Mouse (Mus musculus) thymus, postnatal 10 days (tissue): ENCODE measurements around the gene Hcn1.

Experiments used
- DNase-seq, 2 experiments: peaks; one replicate each; pipeline ENCODE4 v3.0.0; 2021; ENCODE audit warnings: low spot score in 2 of 2

Hcn1 gene

DNA sequence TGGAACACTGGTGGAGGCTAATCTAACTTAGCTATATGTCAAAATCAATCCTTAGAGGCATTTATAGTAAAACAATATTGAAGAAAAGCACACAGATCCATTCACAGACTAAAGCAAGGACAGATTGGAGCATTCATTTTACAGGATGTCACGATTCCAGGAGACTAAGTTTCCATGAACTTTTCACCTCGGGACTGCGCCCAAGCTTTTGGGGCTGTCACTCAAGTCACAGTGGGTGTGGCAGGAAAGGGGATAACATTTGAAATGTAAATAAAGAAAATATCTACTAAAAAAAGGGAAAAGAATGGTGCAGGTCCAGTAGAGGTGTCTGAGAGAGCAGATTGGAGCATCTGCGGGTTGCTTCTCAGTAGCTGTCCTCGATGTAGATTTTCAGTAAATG is 421.3 kb downstream of the Hcn1 start:
- no peak for DNase-seq

DNA sequence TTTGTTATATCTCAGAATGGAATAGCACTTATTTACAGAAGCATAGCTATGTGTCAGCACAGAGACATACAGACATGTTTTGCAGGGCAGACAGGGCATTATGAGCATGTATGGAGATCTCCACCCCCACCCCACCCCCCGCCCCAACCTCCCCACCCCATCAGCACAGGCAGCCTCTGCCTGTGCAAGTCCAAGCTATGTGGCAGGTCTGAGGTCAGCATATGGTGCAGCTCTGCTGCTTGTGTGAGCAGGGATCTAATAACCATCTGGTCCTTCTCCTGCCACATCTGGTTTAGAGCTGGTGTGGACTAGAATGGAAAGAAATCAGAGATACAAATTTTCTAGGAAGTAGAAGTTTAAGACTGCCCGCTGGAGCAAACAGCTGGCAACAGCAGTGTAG is 424.4 kb downstream of the Hcn1 start:
- DNase-seq: no peak

DNA sequence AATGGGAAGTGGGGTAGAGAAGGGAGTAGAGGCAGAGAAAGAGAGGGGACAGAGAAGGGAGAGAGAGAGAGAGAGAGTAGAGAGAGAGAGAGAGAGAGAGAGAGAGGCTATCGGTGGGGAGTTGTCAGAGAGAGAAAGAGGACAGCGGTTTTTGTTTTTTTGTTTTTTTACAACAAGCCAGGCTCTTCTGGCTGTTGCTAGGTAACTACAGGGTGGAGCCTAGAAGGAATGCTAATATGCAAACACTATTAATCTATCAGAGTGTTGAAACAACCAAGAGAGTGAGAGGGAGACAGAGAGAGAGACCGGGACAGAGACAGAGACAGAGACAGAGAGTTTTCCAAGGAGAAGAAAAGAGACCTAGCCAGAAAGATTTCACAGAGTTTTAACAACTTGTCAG is 425.7 kb downstream of the Hcn1 start:
- no peak for DNase-seq

DNA sequence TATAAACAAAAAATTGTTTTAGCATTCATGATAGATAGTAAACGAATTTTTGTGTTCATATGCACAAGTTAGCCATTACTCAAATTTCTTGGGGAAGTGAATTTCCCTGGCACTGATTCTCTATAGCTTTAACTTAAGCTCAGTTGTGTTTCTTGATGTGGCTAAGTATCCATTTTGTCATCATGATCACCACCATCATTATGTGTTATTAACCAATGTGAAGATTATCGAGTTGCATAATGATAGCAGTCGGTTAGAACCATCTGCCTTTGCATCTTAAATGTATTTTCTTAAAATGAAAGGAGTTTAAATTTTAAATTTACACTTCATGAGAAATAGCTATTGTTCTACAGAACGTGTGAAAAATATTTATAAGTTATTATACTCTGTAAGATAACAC is 426.5 kb downstream of the Hcn1 start:
- DNase-seq: no peak

DNA sequence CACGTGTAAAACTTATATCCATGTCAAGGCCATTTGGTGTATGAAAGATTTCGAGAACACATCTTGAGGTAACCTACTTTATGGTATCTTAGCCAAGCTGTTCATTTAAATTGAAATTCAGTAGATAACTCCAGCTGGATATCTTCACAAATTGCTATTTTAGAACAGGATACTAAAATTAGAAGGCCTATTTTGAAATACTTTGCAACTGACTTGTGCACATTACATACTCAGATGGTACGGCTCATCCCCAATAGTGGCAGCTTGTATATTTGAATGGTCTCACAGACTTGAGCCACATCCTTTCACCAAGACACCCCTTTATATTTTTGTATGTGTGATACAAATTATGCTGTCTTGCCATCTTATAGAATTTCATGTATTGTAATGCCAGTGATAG is 427.5 kb downstream of the Hcn1 start:
- DNase-seq: no peak

DNA sequence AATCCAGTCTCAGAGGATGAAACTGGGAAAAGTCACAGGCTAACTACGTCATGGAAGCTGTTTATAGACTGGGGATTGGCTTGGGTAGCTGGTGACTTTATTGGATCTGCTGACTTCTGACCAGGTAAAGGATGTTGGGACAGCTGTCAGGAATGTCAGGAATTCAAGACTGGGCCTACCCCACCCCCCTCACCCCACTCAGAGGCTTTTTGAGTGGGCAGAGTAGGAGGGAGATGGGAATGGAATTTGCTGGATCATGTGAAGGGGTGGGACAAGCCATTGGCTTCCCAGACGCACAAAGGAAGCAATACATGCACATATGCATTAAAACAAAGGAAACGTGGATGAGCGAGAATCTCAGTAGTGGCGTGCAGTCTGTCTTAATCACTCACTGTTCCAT is 433.5 kb downstream of the Hcn1 start:
- DNase-seq: no peak
